Mouse (Mus musculus) CH12F3 (cell line): ENCODE data around the gene Zfp592.
"Not testable (repeated sequence)": the region's sequence is repeated elsewhere in the genome, so short reads cannot be mapped to it uniquely, and the experiment has no call there.

Experiments used
- in situ Hi-C: fragments of 300-500 bp; cut with MboI; formaldehyde crosslinking; loops from 2 replicates; pipeline ENCODE4 v1.14.3; 2020; ENCODE audit warnings: low sequenced_read_pairs

The Zfp592 gene

DNA sequence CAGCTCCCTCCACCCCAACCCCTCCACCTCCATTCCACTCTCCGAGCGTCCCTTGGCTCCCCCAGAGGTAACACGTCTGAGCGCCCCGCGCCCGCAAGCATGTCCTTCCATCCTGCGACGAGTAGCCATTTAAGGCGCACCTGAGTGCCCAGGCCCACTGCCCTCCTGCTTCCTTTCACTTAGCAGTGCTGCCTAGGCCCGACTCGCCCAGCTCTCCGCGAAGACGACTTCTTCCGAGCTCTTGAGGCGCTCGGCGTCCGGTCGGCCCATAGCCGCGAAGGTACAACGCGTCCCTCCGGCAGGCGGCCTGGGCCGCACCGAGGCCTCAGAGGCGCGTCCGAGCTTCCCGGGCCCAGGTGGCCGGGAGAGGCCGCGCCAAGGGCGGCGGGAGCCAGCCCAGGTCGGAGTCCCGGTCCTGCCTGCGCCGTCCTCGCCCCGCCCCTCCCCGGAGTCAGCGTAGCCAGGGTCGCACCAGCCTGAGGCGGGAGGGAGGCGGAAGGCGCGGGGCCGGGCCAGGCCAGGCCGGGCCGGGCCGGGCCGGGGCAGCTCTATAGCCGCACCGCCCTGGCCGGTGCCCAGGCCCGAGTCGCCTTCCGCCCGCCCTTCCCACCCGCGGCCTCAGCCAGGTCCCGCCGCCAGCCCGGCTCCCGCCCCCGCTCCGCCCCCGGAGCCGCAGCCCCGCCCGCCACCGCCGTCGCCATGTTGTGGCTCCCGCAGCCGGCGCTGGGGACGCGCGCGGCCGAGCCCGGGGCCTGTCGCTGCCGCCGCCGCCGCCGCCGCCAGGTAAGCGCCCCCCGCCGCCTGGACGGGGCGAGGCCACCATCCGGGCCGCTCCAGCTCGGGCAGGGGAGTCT is at the start of gene Zfp592:
TSS of gene Zfp592 (plus strand) at position 702 of the 854 bp plus-strand sequence.
- in situ Hi-C loops = no loop called here

DNA sequence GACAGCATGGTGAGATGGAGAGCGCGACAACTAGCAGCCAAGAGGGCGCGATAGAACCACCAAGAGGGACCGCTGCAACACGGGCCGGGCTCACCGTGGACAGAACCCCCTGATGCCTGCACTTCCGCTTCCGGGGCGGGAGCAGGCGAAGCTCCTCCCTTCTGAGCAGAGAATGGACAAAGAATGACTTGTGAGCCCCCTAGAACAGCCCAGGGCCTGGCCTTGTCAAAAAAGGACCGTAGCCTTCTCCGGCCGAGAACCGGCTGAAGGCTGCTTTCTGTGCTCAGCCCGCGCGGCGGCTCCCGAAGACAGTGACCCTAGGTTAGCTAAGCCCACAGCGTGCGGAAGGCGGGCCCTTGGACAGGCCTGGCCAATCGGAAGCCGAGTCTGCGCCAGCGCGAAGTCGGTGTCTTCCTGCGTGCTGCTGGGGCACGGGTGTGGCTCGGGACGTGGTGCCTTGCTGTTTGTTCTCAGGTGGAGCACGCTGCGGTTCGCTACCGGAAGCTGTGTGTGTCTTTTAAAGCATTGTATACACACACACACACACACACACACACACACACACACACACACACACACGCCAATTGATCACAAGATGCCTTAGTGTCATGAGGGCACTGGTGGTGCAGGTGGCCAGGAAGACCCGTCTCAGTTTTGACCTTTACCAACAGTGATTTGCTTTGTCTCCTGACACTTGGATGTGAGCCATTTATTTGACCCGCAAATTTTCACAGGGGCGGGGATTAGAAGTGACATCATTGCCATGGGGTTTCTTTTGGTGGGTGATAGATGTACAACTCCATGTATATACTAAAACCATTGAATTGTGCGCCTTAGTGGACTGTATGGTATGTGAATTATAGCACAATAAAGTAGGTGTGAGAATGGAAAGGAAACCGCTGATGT is 45.8 kb upstream of the Zfp592 start, which contains the start of gene Sec11a:
TSS of gene Sec11a (minus strand) at position 336 of the 906 bp plus-strand sequence.
- in situ Hi-C loops = no loop called here

DNA sequence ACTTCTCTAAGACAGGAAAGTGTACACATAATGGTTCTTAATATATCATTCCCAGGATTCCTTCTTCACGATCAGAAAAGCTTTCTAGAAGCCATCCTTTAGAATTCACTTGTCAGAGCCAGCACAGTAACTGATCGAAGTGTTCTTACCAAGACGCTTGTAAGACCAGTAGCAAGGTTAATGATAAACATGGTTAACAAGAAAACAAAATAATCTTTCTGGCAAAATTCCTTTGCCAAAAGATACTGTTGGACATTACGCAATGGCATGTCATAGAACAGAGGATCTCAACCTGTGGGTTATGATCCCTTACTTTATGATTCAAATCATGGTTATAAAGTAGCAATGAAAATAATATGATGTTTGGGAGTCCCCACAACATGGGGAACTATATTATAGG is 42.0 kb upstream of the Zfp592 start:
- in situ Hi-C loops = no loop called here

DNA sequence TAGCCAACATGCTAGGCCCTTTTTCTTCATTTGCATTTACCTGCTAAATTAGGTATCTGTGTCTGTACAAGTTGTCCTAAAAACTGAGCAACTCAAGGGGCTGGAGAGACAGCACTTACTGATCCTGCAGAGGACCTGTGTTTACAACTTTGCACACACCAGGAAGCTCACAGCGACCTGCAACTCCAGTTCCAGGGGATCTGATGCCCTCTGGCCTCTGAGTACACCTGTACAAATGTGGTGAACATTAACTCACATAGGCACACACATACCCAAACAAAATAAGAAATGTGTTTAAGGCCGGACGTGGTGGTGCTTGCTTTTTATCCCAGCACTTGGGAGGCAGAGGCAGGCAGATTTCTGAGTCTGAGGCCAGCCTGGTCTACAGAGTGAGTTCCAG is 41.3 kb upstream of the Zfp592 start:
- in situ Hi-C loops = no loop called here

DNA sequence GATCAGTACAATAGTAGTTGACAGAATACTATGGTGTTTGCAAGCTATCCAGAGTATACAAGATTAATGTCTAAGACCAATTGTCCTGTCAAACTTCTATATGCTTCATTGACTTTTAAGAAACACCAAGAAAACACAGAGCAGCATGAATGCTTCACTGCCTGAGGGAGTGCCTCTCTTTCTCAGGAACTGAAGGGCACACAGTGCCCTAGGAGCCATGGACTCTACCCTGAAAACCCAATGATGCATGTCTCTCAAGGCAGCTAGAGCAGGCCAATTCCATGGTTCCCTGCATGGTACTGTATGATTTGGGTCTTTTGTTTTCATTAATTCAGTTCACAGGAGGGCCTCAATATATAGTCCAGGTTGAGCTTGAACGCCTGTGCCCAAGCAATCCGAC is 39.2 kb upstream of the Zfp592 start:
- in situ Hi-C loops = no loop called here

DNA sequence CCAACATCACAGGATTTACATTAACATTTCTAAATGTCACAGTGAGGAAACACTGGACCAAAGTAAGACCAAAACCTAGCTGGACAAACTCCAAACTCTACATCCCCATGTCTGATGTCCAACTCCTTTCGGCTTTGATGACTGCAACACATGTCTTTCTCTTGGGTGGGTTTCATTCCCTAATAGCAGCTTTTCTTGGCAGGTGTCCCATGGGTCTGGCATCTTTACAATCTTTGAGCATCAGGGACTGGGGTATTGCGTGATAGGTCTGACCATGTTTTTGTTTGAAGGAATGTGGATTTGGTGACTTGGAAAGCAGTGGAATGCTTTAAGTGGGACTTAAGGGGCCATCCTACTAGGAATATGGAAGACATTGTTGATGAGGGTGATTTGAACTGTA is 36.6 kb upstream of the Zfp592 start:
- in situ Hi-C loops = no loop called here

DNA sequence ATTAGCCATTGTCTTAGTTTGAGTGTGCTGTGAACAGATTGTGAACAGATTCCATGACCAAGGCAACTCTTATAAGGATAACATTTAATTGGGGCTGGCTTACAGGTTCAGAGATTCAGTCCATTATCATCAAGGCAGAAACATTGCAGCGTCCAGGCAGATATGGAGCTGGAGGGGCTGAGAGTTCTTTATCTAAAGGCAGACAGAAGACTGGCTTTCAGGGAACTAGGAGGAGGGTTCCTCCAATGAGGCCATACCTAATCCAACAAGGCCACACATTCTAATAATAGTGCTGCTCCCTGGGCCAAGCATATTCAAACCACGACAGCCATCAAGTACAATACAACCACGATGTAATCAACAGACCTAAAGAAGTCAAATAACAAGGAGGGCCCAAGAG is 34.5 kb upstream of the Zfp592 start:
- in situ Hi-C loops = no loop called here

DNA sequence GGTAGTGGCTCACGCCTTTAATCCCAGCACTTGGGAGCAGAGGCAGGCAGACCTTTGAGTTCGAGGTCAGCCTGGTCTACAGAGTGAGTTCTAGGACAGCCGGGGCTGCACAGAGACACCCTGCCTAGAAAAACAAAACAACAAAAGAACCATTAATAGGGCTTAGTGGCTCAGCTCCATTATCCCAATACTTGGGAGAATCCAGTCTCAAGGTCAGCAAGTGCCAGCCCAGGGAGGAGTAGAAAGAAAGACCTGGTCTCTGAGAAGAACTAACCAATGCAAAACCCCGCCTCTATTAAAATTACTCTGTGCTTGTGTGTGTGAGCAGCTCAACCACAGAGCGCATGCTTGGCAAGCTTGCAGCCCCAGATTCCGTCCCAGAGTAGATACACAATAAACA is 30.7 kb upstream of the Zfp592 start:
- in situ Hi-C loops = no loop called here

DNA sequence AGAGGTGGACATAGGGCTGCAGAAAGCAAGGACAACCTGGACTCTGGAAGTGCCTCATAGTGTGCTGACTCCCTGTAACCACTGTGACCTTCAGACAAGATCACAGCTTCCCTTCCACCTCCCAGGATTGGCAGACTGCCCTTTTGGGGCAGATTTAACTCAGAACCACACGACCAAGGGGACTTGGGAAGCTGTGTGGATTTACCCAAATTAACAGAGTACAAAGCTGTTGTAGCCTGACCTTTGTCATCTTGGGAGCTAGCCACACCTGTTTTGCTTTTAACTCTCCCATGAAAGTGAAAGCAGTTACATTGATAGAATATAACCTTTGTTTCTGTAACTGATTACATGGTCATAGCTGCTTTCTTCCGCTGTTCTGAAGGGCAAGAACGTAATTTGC is 22.6 kb upstream of the Zfp592 start:
- in situ Hi-C loops = no loop called here

DNA sequence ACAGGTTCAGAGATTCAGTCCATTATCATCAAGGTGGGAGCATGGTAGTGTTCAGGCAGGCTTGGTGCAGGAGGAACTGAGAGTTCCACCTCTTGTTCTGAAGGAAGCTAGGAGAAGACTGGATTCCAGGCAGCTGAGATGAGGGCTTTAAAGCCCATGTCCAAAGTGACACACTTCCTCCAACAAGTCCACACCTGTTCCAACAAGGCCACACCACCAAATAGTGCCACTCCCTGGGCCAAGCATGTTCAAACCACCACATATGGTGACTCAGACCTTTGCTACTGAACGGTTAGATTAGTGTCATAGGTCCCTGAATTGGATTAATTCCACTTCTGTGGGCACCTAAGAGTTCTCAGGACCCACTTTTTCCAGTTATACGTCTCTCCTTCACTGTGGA is 22.1 kb upstream of the Zfp592 start:
- in situ Hi-C loops = no loop called here

DNA sequence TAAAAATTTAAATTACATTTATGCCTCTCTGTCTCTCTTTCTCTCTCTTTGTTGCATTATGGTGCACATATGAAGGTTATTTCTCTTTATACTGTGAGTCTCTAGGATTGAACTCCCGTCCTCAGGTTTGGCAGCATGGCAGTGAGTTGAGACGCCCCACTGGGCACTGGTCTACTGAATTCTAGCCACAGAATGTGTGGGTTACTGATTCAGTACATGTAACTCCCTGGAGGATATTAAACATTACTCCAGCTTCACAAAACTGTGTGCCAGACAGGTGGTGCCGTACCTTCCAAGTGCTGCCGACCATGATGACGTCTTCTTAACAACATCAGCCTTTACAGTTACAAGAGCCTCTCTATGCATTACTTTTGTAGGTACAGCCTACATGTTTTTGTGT is 21.4 kb upstream of the Zfp592 start:
- in situ Hi-C loops = no loop called here

DNA sequence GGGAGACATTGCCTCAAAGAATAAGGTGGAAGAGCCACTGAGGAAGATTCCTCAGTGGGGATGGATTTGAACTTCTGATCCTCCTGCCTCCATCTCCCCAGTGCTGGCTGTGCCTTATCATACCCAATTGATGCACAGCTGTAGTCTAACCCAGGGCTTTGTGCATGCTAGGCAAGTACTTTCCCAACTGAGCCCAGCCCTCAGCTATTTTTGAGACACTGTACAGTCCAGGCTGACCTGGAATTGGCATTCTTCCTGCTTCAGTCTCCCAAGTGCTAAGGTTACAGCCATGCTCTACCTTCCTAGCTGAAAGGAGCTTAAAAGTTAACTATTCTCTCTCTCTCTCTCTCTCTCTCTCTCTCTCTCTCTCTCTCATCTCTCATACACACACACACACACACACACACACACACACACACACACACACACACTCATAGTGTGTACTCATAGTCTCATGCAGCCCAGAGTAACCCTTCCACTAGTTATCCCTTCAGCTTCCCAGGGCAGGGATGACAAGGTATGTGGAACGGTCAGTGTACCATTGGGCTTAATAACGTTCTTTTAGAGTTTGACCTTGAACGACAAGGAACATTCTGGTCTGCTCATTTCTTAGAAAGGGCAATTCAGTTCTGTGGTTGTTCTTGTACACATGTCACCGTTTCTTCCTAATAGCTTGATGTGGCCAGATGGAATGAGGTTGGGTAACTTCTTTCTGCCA is 20.4 kb upstream of the Zfp592 start:
- in situ Hi-C loops = not testable (repeated sequence)

DNA sequence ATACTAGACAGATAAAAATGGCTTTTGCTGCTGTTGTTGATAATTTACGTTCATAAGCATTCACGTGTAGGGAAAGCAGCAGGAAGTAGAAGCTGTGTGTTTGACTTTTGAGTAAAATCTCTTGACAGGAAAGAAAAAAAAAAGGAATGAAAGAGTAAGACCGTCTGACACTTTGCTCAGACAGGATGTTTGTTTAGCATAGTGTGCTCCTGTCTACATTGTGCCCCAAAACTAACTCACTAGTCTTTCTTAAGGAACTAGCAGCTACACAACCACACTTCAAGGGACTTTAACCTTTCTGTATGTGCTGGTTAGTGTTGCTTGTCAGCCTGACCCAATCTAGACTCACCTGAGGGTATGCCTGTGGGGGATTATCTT is 19.9 kb upstream of the Zfp592 start:
- in situ Hi-C loops = not testable (repeated sequence)

DNA sequence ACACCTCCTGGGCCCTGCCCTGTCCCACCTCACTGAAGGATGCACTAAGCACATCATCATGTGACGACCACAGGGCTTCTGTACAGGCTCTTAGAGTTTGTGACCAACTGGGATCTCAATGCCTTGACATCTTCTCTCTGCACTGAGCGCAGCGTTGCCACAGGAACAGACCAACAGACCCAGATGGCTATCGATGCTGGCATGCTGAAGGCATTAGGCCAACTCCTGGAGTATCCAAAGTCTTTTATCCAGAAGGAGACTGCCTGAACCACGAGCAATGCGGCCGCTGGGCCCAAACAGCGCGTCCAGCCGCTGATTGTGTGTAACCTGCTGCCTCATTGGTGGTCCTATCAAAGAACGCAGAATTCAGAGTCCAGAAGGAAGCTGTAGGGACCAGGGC is 12.9 kb upstream of the Zfp592 start:
- in situ Hi-C loops = no loop called here

DNA sequence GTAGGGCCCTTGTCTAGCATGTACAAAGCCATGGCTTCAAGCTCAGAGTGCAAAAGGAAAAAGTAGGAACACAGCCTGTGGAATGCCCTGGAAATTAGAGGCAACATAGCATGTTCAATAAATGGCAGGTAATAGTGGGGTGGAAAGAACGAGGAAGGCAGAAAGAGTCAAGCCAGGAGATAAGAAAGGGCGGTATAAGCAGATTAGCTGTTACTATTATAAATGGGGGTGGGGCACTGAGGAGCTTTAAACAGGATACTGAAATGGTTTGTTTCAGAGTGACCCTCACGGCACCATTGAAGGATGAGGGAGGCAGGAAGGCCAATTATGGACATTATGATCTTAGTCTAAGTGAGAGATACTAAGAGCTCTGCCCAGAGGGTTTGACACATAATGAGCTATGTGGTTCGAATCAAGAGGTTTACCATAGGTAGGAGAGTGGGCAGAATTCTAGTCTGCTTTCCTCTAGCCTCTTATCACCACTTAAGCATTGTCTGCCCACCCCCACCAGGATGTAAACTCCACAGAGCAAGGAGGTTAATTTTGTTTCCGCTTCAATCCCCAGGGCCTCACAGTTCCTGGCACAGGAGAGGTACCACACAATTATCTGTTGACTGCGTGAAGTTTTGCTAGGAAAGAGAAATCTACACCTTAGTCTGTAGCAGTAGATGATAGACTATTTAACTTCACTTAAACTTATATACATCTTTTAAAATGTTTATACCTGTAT is 6.9 kb upstream of the Zfp592 start:
- in situ Hi-C loops = no loop called here

DNA sequence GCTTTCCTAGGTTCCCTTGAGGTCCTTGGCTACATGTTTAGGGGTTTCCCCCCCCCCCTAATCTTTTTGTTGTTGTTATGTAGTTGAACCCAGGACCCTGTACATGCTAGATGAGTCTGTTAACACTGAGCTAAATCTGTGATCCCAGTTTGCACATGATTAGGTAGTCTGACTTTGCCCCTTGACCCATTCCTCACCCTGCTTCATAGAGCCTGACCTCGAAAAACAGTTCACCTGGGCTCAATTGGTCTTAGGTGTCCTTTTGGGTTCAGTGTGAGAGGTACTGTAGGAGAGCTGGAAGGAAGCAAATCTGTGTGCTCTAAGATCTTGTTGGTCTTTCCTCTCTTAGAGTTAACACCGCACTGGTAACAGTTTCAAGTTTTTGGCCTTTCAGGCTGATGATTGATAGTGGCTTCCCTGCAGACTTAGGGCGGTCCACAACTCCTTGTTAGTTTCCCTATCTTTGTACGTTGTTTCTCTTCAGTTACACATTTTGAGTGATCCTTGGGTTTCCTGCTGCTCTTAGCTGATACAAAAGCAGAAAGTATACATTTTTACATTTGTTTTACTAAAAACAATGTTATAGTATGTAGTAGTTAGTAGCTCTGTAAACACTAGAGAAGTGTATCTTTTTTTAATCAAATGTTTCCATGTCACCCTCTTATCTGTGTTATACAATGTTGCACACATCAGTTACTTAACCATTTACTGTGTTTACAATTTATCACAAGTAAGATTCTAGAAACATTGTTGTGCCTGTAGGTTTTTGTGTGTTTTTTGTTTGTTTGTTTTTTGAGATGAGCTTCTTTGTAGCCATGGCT is 5.5 kb upstream of the Zfp592 start:
- in situ Hi-C loops = no loop called here

DNA sequence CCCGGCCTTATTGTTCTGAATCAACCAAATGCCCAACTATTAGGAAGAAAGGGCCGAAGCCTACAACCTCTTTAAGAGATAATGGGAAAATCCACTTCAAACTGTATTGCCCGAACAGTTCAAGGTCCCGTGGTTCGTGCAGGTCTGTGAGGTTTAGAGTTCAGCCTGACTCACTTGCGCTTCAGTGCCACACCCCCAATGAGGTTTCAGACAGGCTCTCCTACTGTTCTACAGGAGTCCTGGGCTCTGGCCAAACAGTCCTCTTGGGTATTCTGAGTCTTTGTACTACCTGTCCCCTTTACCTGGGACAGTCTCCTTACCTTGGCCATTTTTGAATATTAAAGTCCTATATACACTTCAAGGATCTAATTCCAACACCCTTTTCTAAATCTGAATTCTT is 3.2 kb upstream of the Zfp592 start:
- in situ Hi-C loops = no loop called here

DNA sequence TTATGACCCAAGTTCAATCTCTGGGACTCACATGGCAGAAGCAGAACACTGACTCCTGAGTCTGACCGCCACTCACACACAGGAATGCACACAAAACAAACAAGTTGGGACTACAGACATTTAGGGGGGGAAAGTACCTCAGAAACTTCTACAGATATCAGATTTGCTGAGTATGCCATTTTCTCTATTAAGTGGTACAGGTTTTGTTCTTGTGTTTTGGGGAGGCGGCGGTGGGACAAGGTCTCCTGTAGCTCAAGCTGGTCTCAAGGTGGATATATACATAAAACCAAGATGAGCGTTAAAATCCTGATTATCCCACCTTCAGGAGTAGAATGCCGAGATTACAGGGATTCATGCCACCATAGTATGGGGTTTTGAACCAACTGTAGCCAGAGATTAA is 1.9 kb upstream of the Zfp592 start:
- in situ Hi-C loops = no loop called here

DNA sequence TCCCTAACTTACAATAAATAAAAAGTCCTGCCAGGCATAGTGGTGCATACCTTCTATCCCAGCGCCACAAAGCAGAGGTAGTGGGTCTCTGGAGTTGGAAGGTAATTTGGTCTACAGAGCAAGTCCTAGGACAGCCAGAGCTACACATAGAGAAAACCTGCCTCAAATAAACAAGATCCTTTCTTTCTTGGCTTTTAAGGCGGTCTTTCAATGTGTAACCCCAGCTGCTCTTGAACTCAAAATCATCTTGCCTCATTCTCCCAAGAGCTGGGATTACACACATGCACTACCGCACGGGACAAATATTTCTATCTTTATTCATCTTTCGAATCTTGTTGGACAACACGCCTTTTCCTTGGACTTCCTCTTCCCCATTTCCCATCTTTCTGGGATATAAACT is 1.4 kb upstream of the Zfp592 start:
- in situ Hi-C loops = no loop called here

DNA sequence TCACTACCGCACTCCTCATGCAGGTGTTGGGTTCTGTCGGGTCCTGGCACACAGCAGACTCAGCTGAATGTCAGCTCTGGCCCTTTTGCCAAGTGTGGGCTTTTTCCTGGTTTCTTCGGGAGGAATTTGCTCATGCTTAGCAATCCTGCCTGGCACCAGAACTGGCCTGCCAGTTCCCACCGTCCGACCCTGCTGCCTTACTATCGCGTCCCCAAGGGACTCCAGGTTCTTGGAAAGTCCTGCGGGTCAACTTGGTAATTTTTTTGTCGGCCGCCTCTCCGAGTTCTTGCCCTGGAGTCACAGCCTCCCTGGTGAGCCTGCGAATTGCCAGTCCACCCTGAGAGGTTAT is 876 bp upstream of the Zfp592 start:
- in situ Hi-C loops = no loop called here
